10 mouse cellular contexts compared by ENCODE assay signal in the genomic region with DNA sequence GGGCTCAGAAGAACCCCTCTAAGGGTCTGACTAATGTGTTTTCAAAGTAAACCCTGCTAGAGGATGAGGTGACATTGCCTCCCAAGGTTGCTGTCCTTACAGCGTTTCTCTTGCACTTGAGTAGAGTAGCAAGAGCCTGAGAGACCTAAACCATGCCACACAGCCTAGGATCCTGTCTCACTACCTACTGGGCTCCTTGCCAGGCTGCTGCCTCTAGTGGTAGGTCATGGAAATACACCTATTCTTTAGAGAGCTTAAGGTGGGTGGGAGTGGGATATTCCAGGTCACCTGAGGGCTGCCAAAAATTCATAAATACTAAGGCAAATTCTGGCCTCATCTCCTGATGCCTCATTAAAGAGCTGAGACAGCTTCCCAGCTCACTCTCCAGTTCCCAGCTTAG.
DNase-seq lines count a peak whose midpoint lies in the region; ATAC-seq and TF ChIP-seq lines count a peak whose summit lies in the region.
"Had no signal": no experiment of that assay in that cellular context is flagged by ENCODE, and none has a peak within 500 bp of the region (broad histone marks: within the 10 kb centered on the region; RNA-seq: fewer than 3 reads in every experiment).

No protein-coding gene starts in this region.

- TF ChIP-seq CTCF in hindbrain, postnatal 0 days (IDR thresholded peaks at IDR 0.05; ENCODE audit: low read depth), result peak; percentile 88
- TF ChIP-seq CTCF in G1E (IDR thresholded peaks at IDR 0.05; ENCODE audit: low read depth, low read length), result peak; percentile 48; the same call in 1 of the 2 replicates

- ATAC-seq in hindbrain, postnatal 0 days, result no peak
- no peak for ATAC-seq in hindbrain, embryonic 12.5 days (ENCODE audit: low FRiP score)
- no peak for ATAC-seq in G1E (ENCODE audit: extremely low read depth, insufficient number of reproducible peaks, low FRiP score, poor library complexity, severe bottlenecking)
- ATAC-seq in forebrain, embryonic 11.5 days (replicated peaks; ENCODE audit: low FRiP score), result no peak

- 48% methylated on average over 1 of the region's 1 CpGs for WGBS in hindbrain, postnatal 0 days
- WGBS in hindbrain, embryonic 12.5 days, result 58% methylated on average over 1 of the region's 1 CpGs
- 68% methylated on average over 1 of the region's 1 CpGs for WGBS in forebrain, embryonic 11.5 days

- no peak overlapping the region for H3K9ac ChIP-seq in hindbrain, postnatal 0 days (replicated peaks; ENCODE audit: low read length)
- H3K9ac ChIP-seq in hindbrain, embryonic 12.5 days, result no peak overlapping the region
- no peak overlapping the region for H3K9ac ChIP-seq in forebrain, embryonic 11.5 days (ENCODE audit: low read length)
- H3K9ac ChIP-seq: embryonic facial prominence, embryonic 15.5 days; liver, embryonic 13.5 days had no signal

- no peak overlapping the region for H3K4me2 ChIP-seq in hindbrain, postnatal 0 days (ENCODE audit: low read depth, low read length)
- H3K4me2 ChIP-seq in hindbrain, embryonic 12.5 days (replicated peaks), result no peak overlapping the region
- no peak overlapping the region for H3K4me2 ChIP-seq in forebrain, embryonic 11.5 days (ENCODE audit: low read depth, low read length, severe bottlenecking)
- H3K4me2 ChIP-seq: embryonic facial prominence, embryonic 15.5 days; liver, embryonic 13.5 days had no signal

- DNase-seq in hindbrain, postnatal 0 days (ENCODE audit: low spot score), result peak; percentile 59
- DNase-seq in 416B (ENCODE audit: low read depth) (peak; percentile 45), G1E (ENCODE audit: low spot score) (peak; percentile 13)
- DNase-seq in cerebellum, postnatal 14 days, result peak; percentile 83 to 90
- DNase-seq in kidney, postnatal 10 days, result peak; percentile 74
- peak; percentile 68 for DNase-seq in thymus, postnatal 0 days (ENCODE audit: low spot score)
- no peak for DNase-seq in forebrain, embryonic 11.5 days (ENCODE audit: low spot score)
- DNase-seq: liver, embryonic 13.5 days had no signal

- no peak overlapping the region for H3K4me3 ChIP-seq in hindbrain, postnatal 0 days (ENCODE audit: low read length)
- H3K4me3 ChIP-seq in hindbrain, embryonic 12.5 days, result no peak overlapping the region
- H3K4me3 ChIP-seq in G1E (ENCODE audit: low read depth, low read length), result no peak overlapping the region
- H3K4me3 ChIP-seq in forebrain, embryonic 11.5 days (ENCODE audit: low read depth, low read length), result no peak overlapping the region
- H3K4me3 ChIP-seq: embryonic facial prominence, embryonic 15.5 days; liver, embryonic 13.5 days had no signal

- H3K9me3 ChIP-seq in hindbrain, postnatal 0 days (ENCODE audit: low read length), result no peaks in the 10 kb centered on the region
- no peaks in the 10 kb centered on the region for H3K9me3 ChIP-seq in hindbrain, embryonic 12.5 days (replicated peaks)
- no peaks in the 10 kb centered on the region for H3K9me3 ChIP-seq in G1E (replicated peaks)
- H3K9me3 ChIP-seq in forebrain, embryonic 11.5 days (ENCODE audit: control insufficient read depth, low read length), result no peaks in the 10 kb centered on the region
- H3K9me3 ChIP-seq: embryonic facial prominence, embryonic 15.5 days; liver, embryonic 13.5 days had no signal

- H3K4me1 ChIP-seq in hindbrain, postnatal 0 days (ENCODE audit: insufficient read depth, low read length), result 0 out of 2 replicates have a peak, but pooled peaks cover 9% of the 10 kb centered on the region
- H3K4me1 ChIP-seq in hindbrain, embryonic 12.5 days, result peaks cover 9% of the 10 kb centered on the region
- no peaks in the 10 kb centered on the region for H3K4me1 ChIP-seq in G1E (ENCODE audit: insufficient read depth, low read depth, low read length)
- H3K4me1 ChIP-seq in forebrain, embryonic 11.5 days (replicated peaks; ENCODE audit: control insufficient read depth, insufficient read depth, low read length), result no peaks in the 10 kb centered on the region
- H3K4me1 ChIP-seq: liver, embryonic 13.5 days had no signal

- H3K27ac ChIP-seq in hindbrain, postnatal 0 days, result no peak overlapping the region
- no peak overlapping the region for H3K27ac ChIP-seq in hindbrain, embryonic 12.5 days
- no peak overlapping the region for H3K27ac ChIP-seq in forebrain, embryonic 11.5 days (ENCODE audit: low read depth, low read length)
- H3K27ac ChIP-seq: embryonic facial prominence, embryonic 15.5 days; liver, embryonic 13.5 days had no signal

- no peaks in the 10 kb centered on the region for H3K36me3 ChIP-seq in hindbrain, postnatal 0 days (ENCODE audit: insufficient read depth, low read length)
- no peaks in the 10 kb centered on the region for H3K36me3 ChIP-seq in hindbrain, embryonic 12.5 days
- no peaks in the 10 kb centered on the region for H3K36me3 ChIP-seq in G1E (replicated peaks)
- H3K36me3 ChIP-seq in forebrain, embryonic 11.5 days (ENCODE audit: control insufficient read depth, insufficient read depth, low read length), result no peaks in the 10 kb centered on the region
- H3K36me3 ChIP-seq: embryonic facial prominence, embryonic 15.5 days; liver, embryonic 13.5 days had no signal

- H3K27me3 ChIP-seq in hindbrain, postnatal 0 days (ENCODE audit: insufficient read depth, low read length), result no peaks in the 10 kb centered on the region
- H3K27me3 ChIP-seq in hindbrain, embryonic 12.5 days, result no peaks in the 10 kb centered on the region
- no peaks in the 10 kb centered on the region for H3K27me3 ChIP-seq in G1E (ENCODE audit: insufficient read depth, low read length)
- no peaks in the 10 kb centered on the region for H3K27me3 ChIP-seq in forebrain, embryonic 11.5 days (ENCODE audit: control insufficient read depth, insufficient read depth, low read length)
- H3K27me3 ChIP-seq: embryonic facial prominence, embryonic 15.5 days; liver, embryonic 13.5 days had no signal
